Mouse (Mus musculus) layer of hippocampus, adult 8-10 months (tissue): Measurements from ENCODE around the gene Mysm1. TPM values are rescaled to one million over a fixed set of nuclear protein-coding genes. Genes with fewer than 3 reads are reported as not detected.
A peak's percentile ranks its signal among the peaks of the same experiment; 100 is the strongest.

ENCODE experiments used
- DNase-seq, 2 experiments: peaks; one replicate each; pipeline ENCODE4 v3.0.0; 2022; ENCODE audit warnings: low spot score in 2 of 2
- total RNA-seq, 4 experiments: library from RNA; stranded (reverse); gene quantifications; 2 replicates each; pipeline ENCODE4 v1.2.4; 2022

Gene Mysm1
- total RNA-seq: 10 to 100 TPM; 32.2 to 34.4 (median 32.7) TPM

GRCm38 (mm10) chr4:94978590-94979499 is at the start of gene Mysm1:
Gene Mysm1 (minus strand): TSS chr4:94979100.
- peak; percentile 89 to 92 for DNase-seq

GRCm38 (mm10) chr4:95025847-95026600 is 47.1 kb upstream of the Mysm1 start:
- no peak for DNase-seq

GRCm38 (mm10) chr4:95023350-95023953 is 44.6 kb upstream of the Mysm1 start:
- DNase-seq: peak in 1 of 2 experiments; percentile 11

- DNase-seq: no peak
Measured at GRCm38 (mm10) chr4:95021649-95022637, 43.0 kb upstream of the Mysm1 start.

- no peak for DNase-seq
Measured at GRCm38 (mm10) chr4:95020201-95020600, 41.3 kb upstream of the Mysm1 start.

- DNase-seq: no peak
Measured at GRCm38 (mm10) chr4:95018221-95018620, 39.3 kb upstream of the Mysm1 start.

GRCm38 (mm10) chr4:95012706-95013105 is 33.8 kb upstream of the Mysm1 start:
- DNase-seq: no peak

- no peak for DNase-seq
Measured at GRCm38 (mm10) chr4:95012256-95012655, 33.4 kb upstream of the Mysm1 start.

GRCm38 (mm10) chr4:95008175-95009057 is 29.5 kb upstream of the Mysm1 start:
- DNase-seq: peak; percentile 52 to 82

- no peak for DNase-seq
Measured at GRCm38 (mm10) chr4:95007759-95008158, 28.9 kb upstream of the Mysm1 start.

- no peak for DNase-seq
Measured at GRCm38 (mm10) chr4:95005251-95005830, 26.4 kb upstream of the Mysm1 start.

- DNase-seq: peak in 1 of 2 experiments; percentile 35
Measured at GRCm38 (mm10) chr4:95001043-95001775, 22.3 kb upstream of the Mysm1 start.

- DNase-seq: no peak
Measured at GRCm38 (mm10) chr4:95000147-95000546, 21.2 kb upstream of the Mysm1 start.

- no peak for DNase-seq
Measured at GRCm38 (mm10) chr4:94999249-94999648, 20.3 kb upstream of the Mysm1 start.

- DNase-seq: no peak
Measured at GRCm38 (mm10) chr4:94995862-94996261, 17.0 kb upstream of the Mysm1 start.

GRCm38 (mm10) chr4:94990204-94990603 is 11.3 kb upstream of the Mysm1 start:
- DNase-seq: no peak

GRCm38 (mm10) chr4:94987725-94988124 is 8.8 kb upstream of the Mysm1 start:
- no peak for DNase-seq

- DNase-seq: no peak
Measured at GRCm38 (mm10) chr4:94979500-94979915, 608 bp upstream of the Mysm1 start.

- no peak for DNase-seq
Measured at GRCm38 (mm10) chr4:94973321-94973720, 5.6 kb downstream of the Mysm1 start.
